Mouse (Mus musculus) hindbrain, embryonic 16.5 days (tissue): Measurements from ENCODE around the gene Alg3. TPM values are rescaled to one million over a fixed set of nuclear protein-coding genes. Genes with fewer than 3 reads are reported as not detected.

Experiments
- ATAC-seq: fragments of 200-750 bp; cut with Nextera tagmentation; 2 replicates; pipeline ENCODE4 v1.8.0; 2017; ENCODE audit warnings: moderate TSS enrichment, moderate library complexity
- H3K27ac ChIP-seq: fragments of 300-500 bp; sonication (generic); 2 replicates; pipeline ENCODE4 v1.5.1; 2014; ENCODE audit warnings: low read depth, mild to moderate bottlenecking, control low read depth, low read length, moderate library complexity
- H3K27me3 ChIP-seq: fragments of 300-500 bp; sonication (generic); replicated peaks from 2 replicates; pipeline ENCODE4 v1.6.1; 2014; ENCODE audit warnings: low read length; ENCODE audit not compliant: control insufficient read depth, insufficient read depth
- H3K36me3 ChIP-seq: fragments of 300-500 bp; sonication (generic); 2 replicates; pipeline ENCODE4 v1.6.1; 2014; ENCODE audit warnings: mild to moderate bottlenecking, low read length, moderate library complexity, mixed read lengths; ENCODE audit not compliant: control insufficient read depth, insufficient read depth
- H3K4me1 ChIP-seq: fragments of 300-500 bp; sonication (generic); 2 replicates; pipeline ENCODE4 v1.6.1; 2014; ENCODE audit warnings: low read depth, low read length; ENCODE audit not compliant: control insufficient read depth, insufficient read depth
- H3K4me2 ChIP-seq: fragments of 300-500 bp; sonication (generic); 2 replicates; pipeline ENCODE4 v1.6.1; 2014; ENCODE audit warnings: mild to moderate bottlenecking, low read length, control low read depth, moderate library complexity
- H3K4me3 ChIP-seq: fragments of 300-500 bp; sonication (generic); 2 replicates; pipeline ENCODE4 v1.5.1; 2014; ENCODE audit warnings: mild to moderate bottlenecking, low read length, control low read depth, moderate library complexity
- H3K9ac ChIP-seq: fragments of 300-500 bp; sonication (generic); 2 replicates; pipeline ENCODE4 v1.6.1; 2014; ENCODE audit warnings: low read depth, mild to moderate bottlenecking, control low read depth, low read length, moderate library complexity
- H3K9me3 ChIP-seq: fragments of 300-500 bp; sonication (generic); 2 replicates; pipeline ENCODE4 v1.6.1; 2014; ENCODE audit warnings: mild to moderate bottlenecking, low read length, moderate library complexity; ENCODE audit not compliant: control insufficient read depth
- WGBS: fragments of 180-500 bp; shearing (Covaris S2); extraction: QIAGEN DNeasy Blood & Tissue Kit; methylation state at CpG from one replicate; pipeline ENCODE4 v1.1.7; 2014; 5-methylcytosine and 5-hydroxymethylcytosine counted together
- polyA plus RNA-seq: library from polyadenylated mRNA; unstranded; fragments of >200 nt; fragmentation: Nextera tagmentation; extraction: Ambion mirVana; gene quantifications from 2 replicates; pipeline ENCODE4 v1.2.1, GENCODE M21; 2015

Gene Alg3
- polyA plus RNA-seq, 1 experiment from 2014 or later, result 43.9 TPM

- Histone ChIP-seq H3K27ac (peak overlapping the region; percentile 97), H3K27me3 (no peaks in the 10 kb centered on the region), H3K9ac (peak overlapping the region; percentile 81), H3K4me3 (peak overlapping the region; percentile 91), H3K4me2 (peak overlapping the region; percentile 72), H3K4me1 (peaks cover 16% of the 10 kb centered on the region), H3K9me3 (no peaks in the 10 kb centered on the region), H3K36me3 (no peaks in the 10 kb centered on the region)
- 1% methylated on average over 61 of the region's 83 CpGs for WGBS
- peak; percentile 27 for ATAC-seq
Measured at GRCm38 (mm10) chr16:20619541-20620398, 8.2 kb upstream of the Alg3 start.

- Histone ChIP-seq H3K36me3 (peaks cover 10% of the 10 kb centered on the region), H3K9me3 (no peaks in the 10 kb centered on the region), H3K4me3 (peak overlapping the region; percentile 87), H3K27ac (peak overlapping the region; percentile 89), H3K9ac (peak overlapping the region; percentile 87), H3K27me3 (no peaks in the 10 kb centered on the region), H3K4me2 (peak overlapping the region; percentile 78), H3K4me1 (peaks cover 18% of the 10 kb centered on the region)
- WGBS, result under 1% methylated on average over 28 of the region's 28 CpGs
- peak; percentile 76 for ATAC-seq
Measured at GRCm38 (mm10) chr16:20610501-20611356, 806 bp downstream of the Alg3 start.

GRCm38 (mm10) chr16:20604705-20605104, 6.8 kb downstream of the Alg3 start:
- 46% methylated on average over 9 of the region's 9 CpGs for WGBS
- Histone ChIP-seq H3K9ac (no peak overlapping the region), H3K4me2 (no peak overlapping the region), H3K27me3 (no peaks in the 10 kb centered on the region), H3K36me3 (peaks cover 18% of the 10 kb centered on the region), H3K9me3 (no peaks in the 10 kb centered on the region), H3K27ac (no peak overlapping the region), H3K4me1 (peaks cover 8% of the 10 kb centered on the region), H3K4me3 (no peak overlapping the region)
- no peak for ATAC-seq

GRCm38 (mm10) chr16:20600511-20600910, 11.0 kb downstream of the Alg3 start:
- ATAC-seq, result no peak
- WGBS, result 62% methylated on average over 5 of the region's 5 CpGs

GRCm38 (mm10) chr16:20596687-20597441, 14.7 kb downstream of the Alg3 start:
- Histone ChIP-seq H3K9me3 (no peaks in the 10 kb centered on the region), H3K9ac (no peak overlapping the region), H3K4me1 (no peaks in the 10 kb centered on the region), H3K4me2 (no peak overlapping the region), H3K27me3 (no peaks in the 10 kb centered on the region; the same call in 1 of the 2 replicates), H3K4me3 (no peak overlapping the region), H3K27ac (no peak overlapping the region), H3K36me3 (no peaks in the 10 kb centered on the region; the same call in 1 of the 2 replicates)
- ATAC-seq, result no peak
- WGBS, result 78% methylated on average over 7 of the region's 7 CpGs

More at GRCm38 (mm10) chr16:20600511-20600910, 11.0 kb downstream of the Alg3 start:
- Histone ChIP-seq H3K27ac (no peak overlapping the region), H3K36me3 (peaks cover 7% of the 10 kb centered on the region), H3K4me3 (no peak overlapping the region), H3K4me1 (no peaks in the 10 kb centered on the region), H3K4me2 (no peak overlapping the region), H3K9ac (no peak overlapping the region), H3K27me3 (no peaks in the 10 kb centered on the region), H3K9me3 (no peaks in the 10 kb centered on the region)

- Histone ChIP-seq H3K4me2 (no peak overlapping the region), H3K27ac (no peak overlapping the region), H3K4me3 (no peak overlapping the region), H3K4me1 (peaks cover 5% of the 10 kb centered on the region; the same call in 1 of the 2 replicates), H3K36me3 (no peaks in the 10 kb centered on the region), H3K9ac (no peak overlapping the region), H3K27me3 (peaks cover 5% of the 10 kb centered on the region), H3K9me3 (no peaks in the 10 kb centered on the region)
- 94% methylated on average over 4 of the region's 4 CpGs for WGBS
- ATAC-seq, result no peak
Measured at GRCm38 (mm10) chr16:20595737-20596136, 15.8 kb downstream of the Alg3 start.

- Histone ChIP-seq H3K4me2 (no peak overlapping the region), H3K36me3 (no peaks in the 10 kb centered on the region), H3K27me3 (peaks cover 9% of the 10 kb centered on the region), H3K9me3 (no peaks in the 10 kb centered on the region), H3K4me1 (peaks cover 10% of the 10 kb centered on the region; the same call in 1 of the 2 replicates), H3K27ac (no peak overlapping the region), H3K4me3 (no peak overlapping the region), H3K9ac (no peak overlapping the region)
- 91% methylated on average over 7 of the region's 7 CpGs for WGBS
- ATAC-seq, result no peak
Measured at GRCm38 (mm10) chr16:20595060-20595673, 16.4 kb downstream of the Alg3 start.

GRCm38 (mm10) chr16:20591076-20591705, 20.3 kb downstream of the Alg3 start:
- peaks cover 9% of the 10 kb centered on the region for H3K27me3 ChIP-seq
- ATAC-seq, result no peak
- WGBS, result 5% methylated on average over 48 of the region's 48 CpGs

More at GRCm38 (mm10) chr16:20591076-20591705, 20.3 kb downstream of the Alg3 start:
- H3K27ac ChIP-seq, result no peak overlapping the region
- peak overlapping the region; percentile 55 for H3K4me3 ChIP-seq
- H3K4me2 ChIP-seq, result peak overlapping the region; percentile 64
- H3K4me1 ChIP-seq, result peaks cover 15% of the 10 kb centered on the region
- no peaks in the 10 kb centered on the region for H3K36me3 ChIP-seq
- no peaks in the 10 kb centered on the region for H3K9me3 ChIP-seq
- peak overlapping the region; percentile 72 for H3K9ac ChIP-seq
